Mouse (Mus musculus) forebrain, embryonic 11.5 days (tissue): ENCODE measurements around the gene Cnnm2. TPM values are rescaled to one million over a fixed set of nuclear protein-coding genes. Genes with fewer than 3 reads are reported as not detected.

Experiments
- ATAC-seq: fragments of 200-750 bp; cut with Nextera tagmentation; replicated peaks from 2 replicates; pipeline ENCODE4 v1.8.0; 2017; ENCODE audit warnings: moderate TSS enrichment; ENCODE audit not compliant: low FRiP score
- DNase-seq: peaks from one replicate; pipeline ENCODE4 v3.0.0-alpha.2; 2017; ENCODE audit warnings: low spot score
- H3K27ac ChIP-seq: fragments of 300-500 bp; sonication (generic); 2 replicates; pipeline ENCODE4 v1.5.1; 2014; ENCODE audit warnings: low read depth, low read length
- H3K27me3 ChIP-seq: fragments of 300-500 bp; sonication (generic); 2 replicates; pipeline ENCODE4 v1.6.1; 2014; ENCODE audit warnings: mild to moderate bottlenecking, low read length, mixed read lengths; ENCODE audit not compliant: control insufficient read depth, insufficient read depth
- H3K36me3 ChIP-seq: fragments of 300-500 bp; sonication (generic); 2 replicates; pipeline ENCODE4 v1.6.1; 2014; ENCODE audit warnings: mild to moderate bottlenecking, low read length, moderate library complexity, mixed read lengths; ENCODE audit not compliant: control insufficient read depth, insufficient read depth
- H3K4me1 ChIP-seq: fragments of 300-500 bp; sonication (generic); replicated peaks from 2 replicates; pipeline ENCODE4 v1.6.1; 2014; ENCODE audit warnings: low read length, mixed read lengths; ENCODE audit not compliant: control insufficient read depth, insufficient read depth
- H3K4me2 ChIP-seq: fragments of 300-500 bp; sonication (generic); 2 replicates; pipeline ENCODE4 v1.6.1; 2014; ENCODE audit warnings: low read depth, mild to moderate bottlenecking, low read length, moderate library complexity, mixed read lengths; ENCODE audit not compliant: severe bottlenecking
- H3K4me3 ChIP-seq: fragments of 300-500 bp; sonication (generic); 2 replicates; pipeline ENCODE4 v1.5.1; 2014; ENCODE audit warnings: low read depth, low read length
- H3K9ac ChIP-seq: fragments of 300-500 bp; sonication (generic); 2 replicates; pipeline ENCODE4 v1.6.1; 2014; ENCODE audit warnings: low read length
- H3K9me3 ChIP-seq: fragments of 300-500 bp; sonication (generic); 2 replicates; pipeline ENCODE4 v1.6.1; 2016; ENCODE audit warnings: low read length, mixed read lengths; ENCODE audit not compliant: control insufficient read depth
- WGBS: fragments of 180-500 bp; shearing (Covaris S2); extraction: QIAGEN DNeasy Blood & Tissue Kit; methylation state at CpG from one replicate; pipeline ENCODE4 v1.1.7; 2014; 5-methylcytosine and 5-hydroxymethylcytosine counted together
- polyA plus RNA-seq: library from polyadenylated mRNA; unstranded; fragments of >200 nt; fragmentation: Nextera tagmentation; extraction: Ambion mirVana; gene quantifications from 2 replicates; pipeline ENCODE4 v1.2.1, GENCODE M21; 2014

The Cnnm2 gene
- polyA plus RNA-seq, 1 experiment from 2014 or later, result 3.8 TPM

- WGBS, result 93% methylated on average over 7 of the region's 7 CpGs
- H3K27ac ChIP-seq, result no peak overlapping the region
- H3K9ac ChIP-seq, result no peak overlapping the region
- no peak for DNase-seq
- H3K9me3 ChIP-seq, result no peaks in the 10 kb centered on the region
- H3K27me3 ChIP-seq, result no peaks in the 10 kb centered on the region
- no peak overlapping the region for H3K4me2 ChIP-seq
- ATAC-seq, result no peak
- no peak overlapping the region for H3K4me3 ChIP-seq
- no peaks in the 10 kb centered on the region for H3K4me1 ChIP-seq
- H3K36me3 ChIP-seq, result peaks cover 9% of the 10 kb centered on the region; the same call in 1 of the 2 replicates
These were observed 132.1 kb downstream of the Cnnm2 start for GRCm38 (mm10) chr19:46893484-46893883.

DNA sequence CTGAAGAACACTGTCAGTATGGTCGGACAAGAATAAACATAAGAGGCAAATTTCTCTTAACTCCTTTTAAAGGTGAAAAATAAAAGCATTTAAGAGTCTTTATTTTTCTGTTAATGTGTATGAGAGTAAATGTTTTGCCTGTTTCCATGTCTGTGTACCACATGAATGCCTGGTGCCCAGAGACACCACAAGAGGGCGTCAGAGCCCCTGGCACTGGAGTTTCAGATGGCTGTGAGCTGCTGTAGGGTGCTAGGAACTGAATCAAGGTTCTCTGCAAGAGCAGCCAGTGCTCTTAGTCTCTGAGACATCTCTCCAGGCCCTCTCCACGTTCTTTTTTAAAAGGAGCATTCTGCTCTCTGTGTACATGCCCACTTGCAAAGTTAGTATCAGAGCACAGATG lies 135.7 kb downstream of the Cnnm2 start:
- H3K27ac ChIP-seq, result no peak overlapping the region
- H3K4me1 ChIP-seq, result no peaks in the 10 kb centered on the region
- H3K9me3 ChIP-seq, result no peaks in the 10 kb centered on the region
- no peak overlapping the region for H3K9ac ChIP-seq
- no peaks in the 10 kb centered on the region for H3K27me3 ChIP-seq
- no peak for ATAC-seq
- DNase-seq, result no peak
- H3K4me3 ChIP-seq, result no peak overlapping the region
- 88% methylated on average over 3 of the region's 3 CpGs for WGBS
- H3K36me3 ChIP-seq, result 0 out of 2 replicates have a peak, but pooled peaks cover 9% of the 10 kb centered on the region
- no peak overlapping the region for H3K4me2 ChIP-seq

GRCm38 (mm10) chr19:46898222-46898621 lies 136.8 kb downstream of the Cnnm2 start:
- Histone ChIP-seq H3K36me3 (0 out of 2 replicates have a peak, but pooled peaks cover 9% of the 10 kb centered on the region), H3K27ac (no peak overlapping the region), H3K4me1 (no peaks in the 10 kb centered on the region), H3K4me3 (no peak overlapping the region), H3K27me3 (no peaks in the 10 kb centered on the region), H3K4me2 (no peak overlapping the region), H3K9me3 (no peaks in the 10 kb centered on the region), H3K9ac (no peak overlapping the region)
- 91% methylated on average over 5 of the region's 5 CpGs for WGBS
- no peak for ATAC-seq
- no peak for DNase-seq

- Histone ChIP-seq H3K27me3 (no peaks in the 10 kb centered on the region), H3K27ac (no peak overlapping the region), H3K4me3 (no peak overlapping the region), H3K36me3 (0 out of 2 replicates have a peak, but pooled peaks cover 9% of the 10 kb centered on the region), H3K4me2 (no peak overlapping the region), H3K9ac (no peak overlapping the region), H3K9me3 (no peaks in the 10 kb centered on the region), H3K4me1 (no peaks in the 10 kb centered on the region)
- ATAC-seq, result no peak
- WGBS, result 73% methylated on average over 5 of the region's 5 CpGs
- DNase-seq, result no peak
These were observed 137.9 kb downstream of the Cnnm2 start for GRCm38 (mm10) chr19:46899306-46899705.

GRCm38 (mm10) chr19:46899871-46900270 lies 138.5 kb downstream of the Cnnm2 start:
- Histone ChIP-seq H3K4me3 (no peak overlapping the region), H3K27ac (no peak overlapping the region), H3K9ac (no peak overlapping the region), H3K9me3 (no peaks in the 10 kb centered on the region), H3K4me2 (no peak overlapping the region), H3K27me3 (no peaks in the 10 kb centered on the region), H3K4me1 (no peaks in the 10 kb centered on the region), H3K36me3 (0 out of 2 replicates have a peak, but pooled peaks cover 9% of the 10 kb centered on the region)
- ATAC-seq (no peak), DNase-seq (no peak)
- WGBS, result 81% methylated on average over 5 of the region's 5 CpGs

- WGBS, result 97% methylated on average over 6 of the region's 6 CpGs
- no peak for ATAC-seq
- Histone ChIP-seq H3K27ac (no peak overlapping the region), H3K27me3 (no peaks in the 10 kb centered on the region), H3K4me1 (no peaks in the 10 kb centered on the region), H3K9me3 (no peaks in the 10 kb centered on the region), H3K4me3 (no peak overlapping the region), H3K36me3 (0 out of 2 replicates have a peak, but pooled peaks cover 9% of the 10 kb centered on the region), H3K4me2 (no peak overlapping the region), H3K9ac (no peak overlapping the region)
- DNase-seq, result no peak
These were observed 139.4 kb downstream of the Cnnm2 start for GRCm38 (mm10) chr19:46900786-46901185.

DNA sequence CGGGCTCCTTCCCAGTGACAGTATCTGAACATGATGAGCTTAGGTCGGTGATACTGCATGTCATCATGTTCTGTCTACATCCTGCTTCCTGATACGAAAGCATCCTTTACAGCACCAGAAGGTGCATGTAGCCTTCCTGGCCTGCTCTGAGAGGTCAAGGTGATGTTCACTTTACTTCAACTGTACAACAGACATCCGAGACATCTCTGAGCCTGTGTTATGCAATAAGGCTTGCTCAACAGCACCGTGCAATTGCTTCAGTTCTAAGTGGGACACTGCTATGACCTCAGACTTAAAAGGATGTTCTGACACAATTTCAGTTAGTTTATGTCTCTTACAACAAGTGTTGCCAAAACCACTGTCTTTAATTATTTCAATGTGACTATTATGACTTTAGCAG lies 139.9 kb downstream of the Cnnm2 start:
- no peak overlapping the region for H3K4me2 ChIP-seq
- no peak for ATAC-seq
- WGBS, result 93% methylated on average over 5 of the region's 5 CpGs
- no peaks in the 10 kb centered on the region for H3K9me3 ChIP-seq
- DNase-seq, result no peak
- no peak overlapping the region for H3K9ac ChIP-seq
- H3K27ac ChIP-seq, result no peak overlapping the region
- H3K36me3 ChIP-seq, result 0 out of 2 replicates have a peak, but pooled peaks cover 9% of the 10 kb centered on the region
- H3K4me3 ChIP-seq, result no peak overlapping the region
- H3K27me3 ChIP-seq, result no peaks in the 10 kb centered on the region
- H3K4me1 ChIP-seq, result no peaks in the 10 kb centered on the region

DNA sequence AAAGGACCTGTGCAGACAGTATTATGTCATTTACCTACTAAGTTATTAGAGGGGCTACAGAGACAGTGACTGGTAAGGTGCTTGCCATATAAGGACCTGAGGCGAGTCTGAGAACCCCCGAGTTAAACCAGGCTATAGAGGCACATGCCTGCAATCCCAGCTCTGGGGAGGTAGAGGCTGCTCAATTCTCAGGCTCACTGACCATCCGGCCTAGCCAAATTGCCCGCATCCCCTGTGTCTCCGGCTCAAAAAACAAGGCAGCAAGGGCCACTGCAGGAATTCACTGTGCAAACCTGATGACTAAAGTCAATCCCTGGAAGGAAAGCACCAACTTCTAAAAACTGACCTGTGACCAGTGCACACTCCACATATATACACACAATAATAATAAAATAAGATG lies 142.0 kb downstream of the Cnnm2 start:
- Histone ChIP-seq H3K9ac (no peak overlapping the region), H3K9me3 (no peaks in the 10 kb centered on the region), H3K4me2 (no peak overlapping the region), H3K27me3 (no peaks in the 10 kb centered on the region), H3K4me3 (no peak overlapping the region), H3K27ac (no peak overlapping the region), H3K36me3 (no peaks in the 10 kb centered on the region), H3K4me1 (no peaks in the 10 kb centered on the region; the same call in 1 of the 2 replicates)
- DNase-seq (no peak), ATAC-seq (no peak)
- 90% methylated on average over 5 of the region's 5 CpGs for WGBS

DNA sequence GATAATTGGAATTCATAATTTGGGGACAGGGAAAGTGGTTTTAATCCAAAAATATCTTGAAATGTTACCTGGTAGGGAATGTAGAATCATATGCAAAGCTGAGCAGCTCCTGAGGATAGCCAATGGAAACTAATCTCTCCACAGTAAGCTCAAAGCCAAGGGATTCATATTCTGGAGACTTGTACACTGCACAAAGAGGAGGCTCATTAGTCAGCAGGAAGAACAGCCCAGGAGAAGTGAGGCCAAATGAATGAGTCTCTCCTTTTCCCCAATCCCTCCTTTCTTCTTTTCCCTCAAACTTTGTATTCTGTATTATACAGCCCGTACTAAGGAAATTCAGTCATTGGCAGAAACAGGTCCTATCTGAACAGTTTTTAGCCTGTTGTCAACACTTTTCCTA lies 143.5 kb downstream of the Cnnm2 start:
- H3K36me3 ChIP-seq, result no peaks in the 10 kb centered on the region
- H3K27ac ChIP-seq, result no peak overlapping the region
- H3K4me3 ChIP-seq, result no peak overlapping the region
- ATAC-seq, result no peak
- WGBS, result 80% methylated on average over 1 of the region's 1 CpGs
- H3K4me2 ChIP-seq, result no peak overlapping the region
- H3K4me1 ChIP-seq, result no peaks in the 10 kb centered on the region; the same call in 1 of the 2 replicates
- no peak for DNase-seq
- H3K9ac ChIP-seq, result no peak overlapping the region
- no peaks in the 10 kb centered on the region for H3K9me3 ChIP-seq
- H3K27me3 ChIP-seq, result no peaks in the 10 kb centered on the region
